Mouse (Mus musculus) ovary, postnatal 36 days (tissue): ENCODE results near the gene Lemd2.

Experiments used
- DNase-seq: peaks from one replicate; pipeline ENCODE4 v3.0.0; 2022; ENCODE audit warnings: low spot score, mixed read lengths

Gene Lemd2

DNA sequence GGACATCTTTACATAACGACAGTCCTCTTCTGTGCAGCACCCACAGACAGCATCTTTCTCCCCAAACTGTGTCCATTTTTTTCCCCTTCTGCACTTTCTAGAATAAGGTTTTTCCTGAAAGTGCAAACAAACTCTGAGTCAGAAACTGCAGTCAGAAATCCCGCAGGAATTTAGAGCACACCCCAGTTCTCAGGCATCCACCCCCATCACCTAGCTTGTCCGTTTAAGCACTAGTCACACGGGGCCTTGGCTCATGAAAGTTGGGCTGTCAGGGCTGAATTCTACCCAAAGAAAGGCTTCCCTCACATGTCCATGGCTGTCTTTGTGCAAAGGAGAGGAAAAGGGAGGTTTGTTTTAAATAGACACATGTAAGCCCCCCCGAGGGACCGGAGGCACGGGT, 23.0 kb upstream of the Lemd2 start:
- no peak for DNase-seq

DNA sequence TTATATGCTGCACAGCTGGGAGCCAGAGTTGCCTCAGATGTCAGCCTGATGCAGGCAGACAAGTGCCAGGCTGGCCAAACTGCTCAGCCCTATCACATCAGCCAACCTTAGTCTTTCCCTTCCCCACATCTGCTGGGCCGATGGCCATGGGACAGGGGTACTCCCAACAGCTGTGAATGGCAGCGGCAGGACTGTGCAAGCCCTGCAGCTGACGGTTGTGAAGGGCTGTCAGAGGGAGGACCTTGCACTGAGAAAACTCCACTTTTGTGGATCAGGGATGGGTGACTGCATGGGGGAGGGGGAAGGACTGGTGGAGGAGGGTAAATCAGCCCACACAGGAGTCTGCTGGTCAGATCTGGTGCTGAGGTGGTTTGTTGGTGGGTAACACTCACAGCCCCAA, 22.4 kb upstream of the Lemd2 start:
- DNase-seq, result no peak

DNA sequence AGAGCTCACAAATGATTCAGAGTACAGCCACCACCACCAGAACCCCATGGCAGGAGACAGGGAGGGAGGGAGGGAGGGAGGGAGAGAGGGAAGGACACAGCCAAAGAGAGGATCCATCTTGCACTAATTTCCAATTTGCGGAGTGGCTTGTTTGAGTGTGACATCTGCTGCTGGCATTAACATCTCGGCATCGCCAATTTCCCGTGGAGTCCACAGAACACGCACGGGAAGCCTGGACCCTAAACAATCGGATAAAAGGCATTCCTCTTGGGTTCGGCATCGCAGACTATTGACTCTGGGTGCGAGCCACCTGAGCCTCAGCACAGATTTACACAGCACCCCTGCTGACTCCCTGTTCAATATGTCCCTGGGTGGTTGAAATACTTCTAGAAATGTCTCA, 21.5 kb upstream of the Lemd2 start:
- DNase-seq, result no peak

DNA sequence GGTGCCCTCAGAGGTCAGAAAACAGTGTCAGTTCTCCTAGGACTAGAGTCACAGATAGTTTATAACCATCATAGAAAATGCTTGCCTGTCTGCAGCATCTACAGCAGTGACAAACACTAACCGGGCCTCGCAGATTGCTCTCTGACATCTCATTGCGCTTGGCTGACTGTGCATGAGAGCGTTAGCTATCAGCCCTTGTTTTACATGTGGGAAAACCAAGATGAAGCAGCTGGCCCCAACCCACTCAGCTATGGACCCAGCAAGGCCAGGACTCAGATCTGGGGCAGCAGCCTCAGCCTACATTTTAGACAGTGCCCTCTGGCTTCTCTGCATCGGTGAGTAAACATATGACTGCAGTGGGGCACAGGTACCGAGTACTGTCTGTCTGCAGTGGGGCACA, 19.6 kb upstream of the Lemd2 start:
- DNase-seq, result no peak

DNA sequence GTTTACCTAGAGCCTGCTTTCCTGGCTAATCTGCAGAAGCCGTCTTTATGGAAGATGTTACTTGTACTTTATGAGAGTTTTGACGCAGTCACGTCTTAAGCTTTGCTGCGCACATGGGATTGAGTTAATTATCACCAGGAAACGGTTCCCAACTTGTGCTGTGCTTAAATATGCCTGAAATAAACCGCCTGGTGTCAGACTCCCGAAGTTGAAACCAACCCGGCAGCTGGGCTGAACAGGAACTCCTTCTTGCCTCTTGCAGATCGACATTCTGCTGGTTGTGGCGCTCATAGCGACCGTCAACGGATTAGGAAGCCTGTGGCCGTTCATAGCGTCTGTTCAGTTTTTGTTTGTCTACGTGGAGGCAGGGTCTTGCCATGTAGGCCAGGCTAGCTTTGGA, 17.3 kb upstream of the Lemd2 start:
- no peak for DNase-seq

DNA sequence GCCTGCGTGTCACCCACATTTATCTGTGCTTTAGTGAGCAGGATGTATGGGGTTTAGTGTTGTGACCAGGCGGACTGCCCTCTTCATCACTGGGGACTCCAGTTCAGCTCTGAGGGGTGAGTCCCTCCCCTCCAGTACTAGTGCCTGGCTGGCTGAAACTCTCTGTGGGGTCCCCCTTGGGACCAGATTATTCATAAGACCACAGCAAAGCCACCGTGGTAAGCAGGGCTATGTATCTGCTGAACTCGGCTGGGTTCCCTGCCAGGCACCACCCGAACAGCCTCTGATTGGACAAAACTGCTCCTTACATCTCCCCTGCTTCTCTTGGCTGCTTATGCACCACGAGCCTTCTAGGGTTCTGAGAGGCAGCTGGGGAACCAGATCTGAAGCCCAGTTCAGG, 14.6 kb upstream of the Lemd2 start:
- no peak for DNase-seq

DNA sequence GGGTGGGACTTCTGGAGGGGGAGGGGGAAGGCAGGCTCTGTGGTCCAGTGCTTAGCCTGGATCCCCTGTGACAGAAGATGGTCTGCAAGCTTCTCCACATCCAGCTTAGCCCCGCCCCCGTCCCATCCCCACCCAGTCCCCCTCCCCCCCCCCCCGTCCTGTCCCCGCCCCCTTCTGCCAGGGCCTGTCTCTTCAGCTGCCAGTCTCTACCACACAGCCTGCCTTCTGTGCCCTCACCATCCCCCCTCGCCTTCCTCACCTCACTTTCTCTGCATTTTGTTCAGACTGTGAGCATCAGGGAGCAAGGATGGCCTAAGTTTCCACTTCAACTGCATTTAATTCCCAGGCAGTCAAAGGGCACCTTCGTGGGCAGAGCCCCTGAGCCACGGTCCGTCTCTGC, 14.1 kb upstream of the Lemd2 start:
- no peak for DNase-seq

DNA sequence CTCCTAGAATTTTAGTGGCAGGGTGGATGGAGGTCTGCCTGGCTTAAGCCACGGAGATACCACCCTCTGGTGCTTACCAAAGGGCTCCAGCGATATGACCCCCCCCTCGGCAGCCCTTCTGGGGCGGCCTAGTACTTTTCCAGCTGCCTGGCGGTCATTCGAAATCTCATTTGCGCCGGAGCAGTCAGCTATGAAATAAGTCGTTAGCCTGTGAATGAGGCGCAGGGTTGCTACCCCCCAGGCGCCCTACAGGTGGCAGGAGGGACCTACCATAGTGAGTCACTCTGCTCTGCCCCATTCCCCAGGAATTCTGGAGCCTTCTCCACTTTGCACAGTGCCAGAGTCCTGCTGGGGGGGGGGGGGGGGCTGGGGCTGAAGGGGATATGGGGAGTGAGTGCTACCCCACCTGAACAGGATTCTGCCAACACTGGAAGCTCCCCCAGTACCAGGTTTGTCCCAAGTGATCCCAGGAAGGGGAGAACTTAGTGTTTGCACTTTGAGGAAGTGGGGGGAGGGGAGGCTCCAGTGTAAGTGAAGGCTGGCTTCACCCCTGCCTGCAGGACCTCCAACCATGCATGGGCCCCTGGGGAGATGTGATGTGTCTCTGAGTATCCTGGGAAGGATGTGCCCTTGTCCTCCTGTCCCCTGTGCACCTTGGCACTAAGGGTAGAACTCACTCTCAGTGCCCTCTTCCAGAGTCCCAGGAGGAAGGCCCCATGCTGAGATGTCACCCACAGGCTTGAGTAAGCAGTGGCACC, 8.7 kb upstream of the Lemd2 start:
- DNase-seq, result peak; percentile 71

DNA sequence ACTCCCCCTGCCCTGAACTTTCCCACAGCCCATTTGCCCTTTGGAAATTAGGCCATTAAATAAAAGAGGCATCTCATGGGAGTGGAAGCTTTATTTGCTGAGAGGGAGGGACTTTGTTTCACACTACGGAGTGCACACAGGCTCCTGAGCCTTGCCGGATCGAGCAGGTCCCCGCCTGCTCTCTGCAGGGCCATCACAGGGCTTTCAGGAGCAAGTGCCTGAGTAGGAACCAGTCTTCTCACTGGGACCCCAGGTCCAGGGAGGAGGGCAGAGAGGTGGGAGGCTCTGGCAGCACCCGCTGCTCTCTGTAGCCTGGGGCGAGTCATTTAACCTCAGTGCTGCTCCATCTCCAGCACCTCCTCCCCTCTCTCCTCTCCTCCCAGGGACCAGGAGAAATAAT, 7.7 kb upstream of the Lemd2 start:
- DNase-seq, result no peak

DNA sequence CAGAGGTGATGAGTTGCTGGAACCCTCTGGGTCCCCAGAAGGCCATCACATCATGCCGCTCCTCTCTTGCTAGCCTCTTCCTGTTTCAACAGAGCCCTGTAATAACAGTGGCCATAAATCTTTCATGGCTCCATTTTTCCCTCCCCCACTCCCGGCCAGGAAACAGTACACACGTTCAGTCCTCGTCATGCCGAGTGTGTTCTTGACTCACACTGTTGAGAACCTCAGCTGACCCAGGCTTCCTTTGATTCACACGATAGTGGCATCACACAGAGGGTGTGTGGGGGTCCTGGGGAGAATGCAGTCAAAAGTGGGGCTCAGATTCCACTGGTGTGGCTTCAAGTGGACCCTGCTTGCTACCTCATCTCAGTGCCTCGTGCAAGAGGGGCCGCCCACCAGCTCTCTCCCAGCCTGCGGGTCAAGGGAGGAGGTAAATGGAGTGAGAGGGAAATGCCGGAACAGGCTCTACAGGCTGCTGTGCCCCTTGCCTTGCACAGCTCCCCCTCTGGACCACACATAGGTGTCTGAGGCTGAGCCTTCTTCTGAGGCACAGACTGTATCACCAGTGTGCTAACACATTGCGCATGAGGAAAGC, 2.9 kb upstream of the Lemd2 start:
- DNase-seq, result no peak

DNA sequence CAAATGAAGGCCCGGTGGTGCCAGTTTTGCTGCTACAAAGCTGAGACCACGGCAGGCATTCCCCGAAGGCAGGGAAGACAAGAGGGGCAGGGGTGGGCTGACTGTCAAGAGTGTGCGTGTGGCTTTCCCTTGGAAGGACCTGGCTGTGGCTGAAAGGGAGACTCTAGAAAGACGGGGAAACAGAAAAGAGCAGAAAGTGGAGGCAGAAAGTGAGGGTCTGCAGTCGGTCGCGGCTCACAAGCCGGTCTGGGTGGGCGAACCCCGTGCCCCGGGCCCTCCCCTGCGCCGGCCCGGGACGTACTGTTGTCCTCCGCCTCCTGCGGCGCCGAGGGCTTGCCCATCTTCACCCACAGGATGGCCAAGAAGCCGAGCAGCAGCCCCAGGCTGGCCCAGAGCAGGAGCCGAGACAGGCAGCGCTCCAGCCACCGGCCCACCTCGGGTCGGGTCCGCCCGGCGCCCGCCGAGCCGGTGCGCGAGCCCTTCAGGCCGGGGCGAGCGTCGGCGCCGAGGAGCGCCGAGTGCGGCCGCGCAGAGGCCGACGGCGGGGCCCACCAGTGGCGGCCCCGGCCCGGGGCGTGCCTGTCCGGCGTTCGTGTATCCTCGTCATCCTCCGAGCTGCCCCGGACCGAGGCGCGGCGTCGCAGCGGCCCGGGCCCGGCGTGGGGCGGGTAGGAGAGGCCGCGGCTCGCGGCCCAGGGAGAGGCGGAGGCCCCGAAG, 753 bp downstream of the Lemd2 start:
- DNase-seq, result peak; percentile 37

DNA sequence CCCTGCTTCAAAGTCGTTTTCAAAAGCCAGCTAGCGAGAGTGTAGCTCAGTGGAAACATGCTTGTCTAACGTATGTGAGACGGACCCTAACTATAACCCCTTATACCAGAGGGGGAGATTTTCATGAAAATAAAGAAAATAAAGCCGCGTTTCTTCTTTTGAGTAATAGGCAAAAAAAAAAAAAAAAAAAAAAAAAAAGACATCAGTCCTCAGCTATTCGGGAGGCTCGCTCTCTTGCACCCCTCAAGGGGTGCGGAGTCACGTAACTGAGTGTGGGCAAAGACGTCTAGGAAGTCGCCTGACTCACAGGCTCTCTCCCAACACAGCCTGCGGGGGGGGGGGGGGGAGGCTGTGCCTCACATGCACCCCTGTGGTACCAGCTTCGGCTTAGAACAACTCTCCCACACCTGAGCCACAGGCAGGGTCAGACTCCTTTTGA, 1.3 kb downstream of the Lemd2 start:
- DNase-seq, result no peak

DNA sequence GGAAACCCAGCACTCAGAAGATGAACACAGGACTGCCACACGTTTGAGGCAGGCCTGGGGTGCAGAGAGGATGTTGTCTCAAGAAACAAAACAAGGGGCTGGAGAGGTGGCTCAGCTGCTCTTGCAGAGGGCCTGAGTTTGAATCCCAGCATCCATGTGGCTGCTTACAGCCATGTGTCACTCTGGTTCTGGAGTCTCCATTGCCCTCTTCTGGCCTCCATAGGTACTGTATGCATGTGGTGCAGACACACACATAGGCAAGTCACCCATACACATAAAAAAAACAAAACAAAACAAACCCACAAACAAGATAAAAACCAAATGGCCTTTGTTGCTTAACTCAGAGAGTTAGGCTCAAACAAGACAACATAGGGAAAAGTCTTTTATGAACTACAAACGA, 2.3 kb downstream of the Lemd2 start:
- DNase-seq, result no peak

DNA sequence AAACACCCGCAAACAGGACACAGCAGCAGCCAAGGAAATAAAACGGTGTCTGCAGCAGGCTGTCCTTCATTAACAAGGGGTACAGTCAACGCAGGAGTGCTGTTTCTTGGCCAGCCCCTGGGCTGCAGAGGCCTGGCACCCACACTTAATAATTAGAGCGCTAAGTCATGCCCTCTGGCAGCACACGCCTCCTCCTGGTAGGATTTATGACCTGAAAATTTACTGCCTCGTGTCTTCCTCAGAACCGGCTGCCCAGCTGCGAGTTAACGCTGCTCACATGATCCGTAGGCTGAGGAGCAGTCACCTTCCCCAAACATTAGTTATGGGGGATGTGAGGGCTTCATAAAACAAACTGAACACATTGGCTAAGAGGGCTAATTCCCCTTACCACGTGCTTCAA, 3.5 kb downstream of the Lemd2 start:
- no peak for DNase-seq

DNA sequence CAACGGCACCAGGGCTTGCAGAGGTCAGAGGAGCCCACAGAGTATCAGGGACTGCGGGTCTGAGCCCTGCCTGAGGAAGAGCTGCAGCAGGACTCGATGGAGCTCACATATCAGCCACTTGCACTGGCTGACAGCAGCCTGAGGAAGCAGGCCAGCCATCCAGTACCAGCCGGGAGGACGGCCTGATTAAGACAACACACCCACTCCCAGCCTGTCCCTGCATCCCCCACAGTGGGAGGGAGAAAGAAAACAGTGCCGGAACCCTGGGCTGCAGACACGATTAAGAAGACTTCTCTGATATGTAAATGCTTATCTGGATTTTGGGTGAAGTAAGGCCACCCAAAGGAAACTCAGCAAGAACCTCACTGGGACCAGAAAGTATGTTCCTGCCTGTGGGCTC, 4.4 kb downstream of the Lemd2 start:
- DNase-seq, result no peak

DNA sequence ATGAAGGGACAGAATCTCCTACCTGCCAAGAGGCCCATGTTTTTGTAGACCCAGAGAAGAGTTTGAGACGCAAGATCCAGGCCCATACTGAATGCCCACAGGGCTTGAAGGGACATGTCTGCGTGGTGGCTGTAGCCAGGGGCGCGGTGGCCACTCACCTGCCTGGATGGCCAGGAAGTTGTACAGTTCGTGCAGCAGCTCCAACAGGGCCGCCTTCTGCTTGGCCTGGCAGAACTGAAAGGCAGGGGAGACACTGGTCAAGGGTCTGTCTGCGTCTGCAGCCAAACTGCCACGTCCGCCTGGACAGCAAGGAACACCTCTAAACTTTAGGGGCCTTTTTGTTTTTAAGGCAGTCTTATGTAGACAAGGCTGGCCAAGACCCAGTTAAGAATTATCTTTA, 5.1 kb downstream of the Lemd2 start:
- no peak for DNase-seq

DNA sequence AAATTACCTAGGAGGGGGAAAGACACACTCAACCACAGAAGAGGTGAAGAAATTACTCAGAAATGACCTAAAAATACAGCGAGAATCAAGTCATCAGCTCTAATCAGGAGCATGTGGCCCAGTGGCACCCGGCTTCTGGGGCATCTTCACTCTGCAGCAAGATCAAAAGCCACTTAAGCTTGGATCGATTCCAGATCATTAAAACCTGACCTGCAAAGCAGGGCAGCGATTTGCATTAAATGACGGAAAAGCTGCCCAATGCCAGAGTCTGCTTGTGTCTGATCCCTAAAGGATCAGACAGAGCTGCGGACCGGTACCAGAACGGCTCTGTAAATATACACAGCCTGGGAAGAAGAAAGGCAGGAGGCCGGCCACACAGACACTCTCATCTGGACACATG, 8.1 kb downstream of the Lemd2 start:
- no peak for DNase-seq

DNA sequence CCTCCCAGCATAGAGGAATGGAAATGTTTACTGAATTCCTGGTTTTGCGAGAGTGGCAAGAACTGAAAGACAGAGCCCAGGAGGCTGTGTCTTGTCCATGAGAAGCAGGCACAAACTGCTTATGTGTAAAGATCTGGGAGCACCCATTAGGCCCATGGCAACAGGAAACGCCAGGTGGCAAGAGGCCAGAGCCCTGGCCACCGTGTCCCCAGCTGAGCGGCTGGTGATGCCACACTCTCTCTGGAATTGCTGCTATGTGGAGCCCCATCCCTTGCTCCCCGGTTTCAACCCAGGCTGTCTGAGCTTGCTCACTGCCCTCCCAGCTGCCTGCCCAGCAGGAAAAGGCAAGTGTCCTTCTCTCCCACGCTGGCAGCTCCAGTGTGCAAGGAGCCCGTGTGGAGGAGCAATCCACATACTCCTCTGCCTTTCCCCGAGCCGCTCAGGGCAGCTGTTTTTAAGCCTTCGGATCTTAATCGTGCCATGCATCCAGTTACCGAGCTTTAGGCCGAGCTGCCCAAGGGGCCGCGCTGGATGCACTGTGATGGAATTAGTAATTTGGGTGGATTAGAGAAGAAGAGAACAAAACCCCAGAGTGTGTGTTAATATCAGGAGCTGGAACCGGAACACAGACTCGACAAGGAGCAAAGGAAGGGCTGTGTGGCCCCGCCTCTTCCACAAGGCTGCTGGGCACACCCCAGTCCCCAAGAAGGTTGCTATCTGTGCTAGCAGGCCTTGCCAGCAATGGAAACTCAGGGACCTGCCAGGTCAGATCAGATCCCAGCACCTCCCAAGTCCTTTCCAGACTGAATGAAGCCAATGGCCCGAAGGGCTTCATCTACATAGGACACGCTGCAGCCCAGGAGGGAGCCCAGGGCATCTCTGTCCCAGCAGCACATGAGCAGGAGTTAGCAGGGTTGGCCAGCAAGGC, 9.7 kb downstream of the Lemd2 start:
- no peak for DNase-seq

DNA sequence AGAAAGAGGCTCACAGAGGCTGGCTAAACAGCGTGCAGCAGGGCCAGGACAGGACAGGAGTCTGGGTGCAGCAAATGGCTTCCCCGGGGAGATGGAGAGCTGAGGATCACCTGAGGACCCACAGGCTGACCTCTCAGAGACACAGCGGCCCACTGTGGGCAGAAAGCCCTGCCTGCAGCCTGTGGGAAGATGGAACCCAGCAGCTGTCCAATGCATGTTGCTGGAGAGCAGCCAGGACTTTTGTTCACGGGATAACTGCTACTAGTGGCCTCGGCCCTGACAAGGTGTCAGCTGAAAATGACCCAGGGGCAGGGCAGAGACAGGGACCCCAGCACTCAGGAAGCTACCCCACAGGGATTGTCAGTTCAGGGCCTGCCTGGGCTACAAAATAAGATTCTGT, 12.5 kb downstream of the Lemd2 start:
- DNase-seq, result no peak

DNA sequence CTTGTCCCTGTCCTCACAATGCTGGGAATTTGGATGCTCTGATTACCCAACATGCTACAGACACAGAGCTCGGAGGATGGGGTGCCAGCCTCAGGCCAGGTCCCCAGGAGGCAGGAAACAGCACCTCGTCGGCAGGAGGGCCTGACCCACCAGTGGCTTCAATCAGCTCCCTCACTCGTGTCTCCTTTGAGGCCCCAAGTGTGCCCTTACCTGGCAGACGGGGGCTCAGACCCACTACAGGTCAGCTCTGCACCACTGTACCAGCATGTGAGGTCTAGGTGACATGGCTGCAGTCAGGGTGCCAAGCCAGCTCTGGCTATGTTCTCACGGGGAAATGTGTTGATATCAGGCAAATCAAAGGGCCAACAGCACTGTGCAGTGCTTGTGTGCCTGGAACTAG, 13.1 kb downstream of the Lemd2 start:
- DNase-seq, result no peak

DNA sequence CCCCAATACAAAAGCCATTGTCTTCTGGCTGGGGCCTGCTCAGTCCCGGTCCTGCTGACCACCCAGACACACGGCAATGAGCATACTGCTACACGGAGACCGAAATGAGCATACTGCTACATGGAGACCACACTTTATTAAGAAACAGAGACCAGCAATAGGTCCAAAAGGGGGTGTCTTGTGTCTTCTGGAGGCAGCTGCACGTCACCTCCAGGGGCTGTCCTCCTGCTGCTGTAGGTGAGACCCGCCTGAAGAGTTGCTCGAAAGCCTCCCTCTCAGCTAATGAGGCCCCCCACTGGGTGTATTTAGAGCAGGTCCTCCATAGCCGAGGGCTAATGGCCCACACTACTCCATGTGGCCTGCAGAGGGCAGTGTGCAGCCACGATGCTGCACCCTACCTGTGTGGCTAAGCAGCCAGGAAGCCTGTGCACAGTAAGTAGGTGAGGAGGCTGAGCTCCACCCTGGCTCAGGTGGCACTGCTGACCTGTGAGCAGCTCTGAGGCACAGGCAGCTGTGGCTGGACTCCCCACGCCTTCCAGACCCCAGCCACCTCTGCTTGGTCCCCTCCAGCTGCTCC, 14.5 kb downstream of the Lemd2 start:
- DNase-seq, result peak; percentile 60

DNA sequence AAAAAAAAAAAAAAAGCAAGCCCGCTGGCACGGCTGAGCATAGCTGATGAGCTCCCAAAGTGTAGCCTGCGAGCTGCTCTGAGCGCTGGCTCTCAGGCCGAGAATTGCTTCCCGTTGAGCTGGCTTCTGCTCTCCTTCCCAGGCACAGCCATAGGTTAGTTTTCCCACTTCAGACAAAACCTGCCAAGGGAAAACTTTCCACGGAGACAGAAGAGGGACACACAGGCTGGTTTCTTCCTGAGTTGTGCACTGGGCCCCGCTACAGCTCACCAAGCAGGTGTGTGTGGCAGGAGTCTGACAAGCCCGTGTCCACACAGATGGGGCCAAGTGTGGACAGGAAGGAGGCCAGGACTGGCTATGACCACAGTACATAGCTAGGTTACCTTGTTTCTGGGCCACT, 15.4 kb downstream of the Lemd2 start:
- DNase-seq, result no peak
